Comparison of ENCODE assay signal across 8 mouse cellular contexts in the genomic region with DNA sequence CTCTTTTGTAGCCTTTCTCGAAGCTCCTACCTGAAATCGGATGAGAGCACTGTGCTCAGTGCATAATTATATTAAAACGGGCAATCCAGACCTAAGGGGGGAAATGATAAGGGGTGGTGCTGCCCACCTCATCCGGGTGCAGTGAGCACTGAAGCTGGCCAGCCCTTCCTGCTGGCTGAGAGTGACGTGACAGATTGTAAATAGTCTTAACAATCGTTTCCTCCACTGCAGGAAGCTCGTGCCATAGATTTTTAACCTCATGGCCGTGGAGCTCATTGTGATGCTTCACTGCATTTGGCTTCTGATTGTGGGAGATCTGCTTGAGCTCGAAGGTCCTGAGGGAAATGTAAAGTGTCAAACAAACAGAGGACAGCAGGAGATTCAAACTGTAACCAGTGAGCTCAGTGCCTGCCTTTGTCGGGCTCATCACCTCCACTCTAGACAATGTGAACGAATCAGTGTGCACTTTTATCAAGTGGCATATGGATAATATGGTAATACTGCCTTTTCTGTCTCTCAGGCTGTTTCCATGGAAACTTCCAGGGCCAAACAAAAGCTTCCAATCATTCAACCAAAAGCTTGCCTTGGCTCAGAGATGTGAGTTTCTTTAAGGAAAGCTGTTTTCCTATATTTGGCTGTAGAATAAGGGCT. TPM values are rescaled to one million over a fixed set of nuclear protein-coding genes. Genes with fewer than 3 reads are reported as not detected.
DNase-seq lines count a peak whose midpoint lies in the region; ATAC-seq lines count a peak whose summit lies in the region.
"Had no signal": no experiment of that assay in that cellular context is flagged by ENCODE, and none has a peak within 500 bp of the region (broad histone marks: within the 10 kb centered on the region; RNA-seq: fewer than 3 reads in every experiment).

No protein-coding gene starts in this region.

- intact Hi-C loops in heart, postnatal 10 days (cut with DNase I), result no loop called here

- whole genome bisulfite sequencing in liver, embryonic 16.5 days (ENCODE audit: insufficient replicate concordance), result 36% methylated on average over 11 of the region's 11 CpGs

- H3K27ac ChIP-seq in liver, embryonic 16.5 days (ENCODE audit: low read length), result no peak overlapping the region; the same call in 1 of the 2 replicates
- H3K27ac ChIP-seq: heart, adult 2 months had no signal

- no peaks in the 10 kb centered on the region for H3K27me3 ChIP-seq in liver, embryonic 16.5 days (ENCODE audit: control insufficient read depth, insufficient read depth, low read depth, low read length)

- 0 out of 2 replicates have a peak, but pooled peaks have one; percentile 16 for ATAC-seq in liver, embryonic 16.5 days (ENCODE audit: low read depth)
- no peak for ATAC-seq in inflammation-experienced regulatory T-cells, adult 6 months

- peaks cover 8% of the 10 kb centered on the region for H3K36me3 ChIP-seq in liver, embryonic 16.5 days (ENCODE audit: control insufficient read depth, insufficient read depth)

- no peak for DNase-seq in liver
- DNase-seq in heart, postnatal 10 days, result peak; percentile 10 to 17
- DNase-seq in lung, postnatal 10 days, result peak; percentile 55
- peak; percentile 35 for DNase-seq in telencephalon, adult 2 months (ENCODE audit: low read depth, low spot score)
- DNase-seq in cerebellum, postnatal 10 days, result no peak

- H3K4me3 ChIP-seq in liver, embryonic 16.5 days (ENCODE audit: low read depth, low read length), result no peak overlapping the region
- H3K4me3 ChIP-seq: heart, adult 2 months had no signal

- no peak overlapping the region for H3K4me2 ChIP-seq in liver, embryonic 16.5 days (ENCODE audit: low read depth, low read length)

- no peaks in the 10 kb centered on the region for H3K4me1 ChIP-seq in liver, embryonic 16.5 days (ENCODE audit: control insufficient read depth, low read depth, low read length)

- no peak overlapping the region for H3K9ac ChIP-seq in liver, embryonic 16.5 days (ENCODE audit: low read depth, low read length)

- no peaks in the 10 kb centered on the region for H3K9me3 ChIP-seq in liver, embryonic 16.5 days (replicated peaks; ENCODE audit: control insufficient read depth, low read length)

RNA-seq across cellular contexts. Expression of gene Mfap3, which starts 13.0 kb away (rescaled TPM):
- polyA plus RNA-seq in liver, embryonic 16.5 days (2015; fragmentation: Nextera tagmentation; extraction: Ambion mirVana), result 11.9 and 12.4 TPM in 2 replicates
- 10 to 100 TPM; 23.9 to 24.2 TPM for total RNA-seq in heart, postnatal 10 days (2021)
- 10 to 100 TPM; 32.1 to 45.2 (median 40.2) TPM for polyA plus RNA-seq in inflammation-experienced regulatory T-cells, adult 6 months (2017; shearing (Covaris generic))

RNA-seq across cellular contexts. Expression of gene Fam114a2, which starts 13.0 kb away (rescaled TPM):
- 28.4 and 29.0 TPM in 2 replicates for polyA plus RNA-seq in liver, embryonic 16.5 days (2015; fragmentation: Nextera tagmentation; extraction: Ambion mirVana)
- total RNA-seq in heart, postnatal 10 days (2021), result 10 to 100 TPM; 44.7 to 49.5 TPM
- 100 to 1,000 TPM in 1 of 3 experiments, 10 to 100 TPM in 2; 67.8 to 107 (median 84.6) TPM for polyA plus RNA-seq in inflammation-experienced regulatory T-cells, adult 6 months (2017; shearing (Covaris generic))

Comparison
In these comparisons a context has a peak if more than half of its experiments do, and no peak if none do; other contexts are left out.
1. DNase-seq: peak in heart, postnatal 10 days (2 of 2), lung, postnatal 10 days (single experiment) and telencephalon, adult 2 months (single experiment); none in liver (single experiment) and cerebellum, postnatal 10 days (0 of 2).